28 mouse cellular contexts compared by ENCODE assay signal in the genomic region with DNA sequence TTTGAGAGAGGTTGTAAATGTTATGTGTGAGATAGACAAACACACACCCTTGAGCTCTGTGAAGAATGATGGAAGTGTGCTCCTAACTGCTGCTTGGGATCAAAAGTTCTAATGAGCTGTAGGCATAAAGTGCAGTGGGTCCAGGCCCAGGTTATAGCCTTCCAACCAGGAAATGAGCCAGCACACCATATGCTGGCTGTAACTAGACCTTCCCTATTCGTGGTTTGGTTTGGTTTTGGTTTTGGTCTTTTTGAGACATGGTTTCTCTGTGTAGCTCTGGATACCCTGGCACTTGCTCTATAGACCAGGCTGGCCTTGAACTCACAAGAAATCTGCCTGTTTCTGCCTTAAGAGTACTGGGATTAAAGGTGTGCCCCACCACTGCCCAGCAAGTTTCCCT. TPM values are rescaled to one million over a fixed set of nuclear protein-coding genes. Genes with fewer than 3 reads are reported as not detected.
"Had no signal": no experiment of that assay in that cellular context is flagged by ENCODE, and none has a peak within 500 bp of the region (broad histone marks: within the 10 kb centered on the region; RNA-seq: fewer than 3 reads in every experiment).

No protein-coding gene starts in this region.

- H3K9ac ChIP-seq: kidney, embryonic 15.5 days; limb, embryonic 12.5 days; limb, embryonic 15.5 days; liver, embryonic 14.5 days; liver, postnatal 0 days; lung, embryonic 14.5 days; midbrain, embryonic 13.5 days; neural tube, embryonic 13.5 days; stomach, embryonic 15.5 days had no signal

- H3K27me3 ChIP-seq: kidney, embryonic 15.5 days; limb, embryonic 12.5 days; limb, embryonic 15.5 days; midbrain, embryonic 13.5 days; neural tube, embryonic 13.5 days; stomach, embryonic 15.5 days had no signal

- H3K36me3 ChIP-seq: kidney, embryonic 15.5 days; limb, embryonic 12.5 days; limb, embryonic 15.5 days; midbrain, embryonic 13.5 days; neural tube, embryonic 13.5 days; stomach, embryonic 15.5 days had no signal

- H3K4me1 ChIP-seq: kidney, embryonic 15.5 days; limb, embryonic 12.5 days; limb, embryonic 15.5 days; midbrain, embryonic 13.5 days; neural tube, embryonic 13.5 days had no signal

- H3K27ac ChIP-seq: kidney, embryonic 15.5 days; limb, embryonic 12.5 days; limb, embryonic 15.5 days; liver, embryonic 14.5 days; macrophage; midbrain, embryonic 13.5 days; neural tube, embryonic 13.5 days; stomach, embryonic 15.5 days had no signal

- H3K4me2 ChIP-seq: kidney, embryonic 15.5 days; limb, embryonic 12.5 days; limb, embryonic 15.5 days; liver, embryonic 11.5 days; lung, embryonic 14.5 days; midbrain, embryonic 13.5 days; neural tube, embryonic 13.5 days; stomach, embryonic 15.5 days had no signal

- H3K4me3 ChIP-seq: kidney, embryonic 15.5 days; limb, embryonic 12.5 days; limb, embryonic 15.5 days; midbrain, embryonic 13.5 days; myocyte; neural tube, embryonic 13.5 days; stomach, embryonic 15.5 days had no signal

- H3K9me3 ChIP-seq: kidney, embryonic 15.5 days; limb, embryonic 12.5 days; limb, embryonic 15.5 days; midbrain, embryonic 13.5 days; neural tube, embryonic 13.5 days; stomach, embryonic 15.5 days had no signal

- DNase-seq: kidney, adult 11 months; kidney, adult 8-10 months; kidney, postnatal 10 days; kidney, postnatal 36 days; left cerebral cortex, postnatal 4 days; liver, postnatal 0 days; lung, embryonic 14.5 days; right cerebral cortex, adult 18-20 months; right cerebral cortex, postnatal 14 days; right cerebral cortex, postnatal 4 days; thymus, adult 18-20 months; thymus, postnatal 36 days had no signal

- ATAC-seq: liver, postnatal 0 days; lung, postnatal 0 days; midbrain, embryonic 13.5 days; midbrain, embryonic 16.5 days had no signal

RNA-seq across cellular contexts. Expression of gene AI481877, which starts 13.2 kb away (rescaled TPM):
- total RNA-seq: layer of hippocampus, postnatal 14 days; left cerebral cortex, postnatal 14 days; left cerebral cortex, postnatal 4 days; monocyte, adult 5-6 weeks had no signal
- polyA plus RNA-seq: kidney, embryonic 15.5 days; limb, embryonic 15.5 days; liver, embryonic 11.5 days; liver, embryonic 14.5 days; liver, postnatal 0 days; lung, embryonic 14.5 days; lung, postnatal 0 days; macrophage; midbrain, embryonic 16.5 days; neural tube, embryonic 13.5 days; stomach, embryonic 15.5 days; urinary bladder, adult 2 months had no signal
